Mouse (Mus musculus): ENCODE results near the gene Spock1. TPM values are rescaled to one million over a fixed set of nuclear protein-coding genes. Genes with fewer than 3 reads are reported as not detected.

Spock1 gene
- polyA plus RNA-seq, 1 experiment from 2014 or later, result 12.0 TPM

- Histone ChIP-seq H3K4me3 (no peak overlapping the region), H3K27ac (no peak overlapping the region), H3K9me3 (0 out of 2 replicates have a peak, but pooled peaks cover 3% of the 10 kb centered on the region), H3K4me2 (no peak overlapping the region), H3K36me3 (no peaks in the 10 kb centered on the region), H3K9ac (no peak overlapping the region), H3K27me3 (no peaks in the 10 kb centered on the region; the same call in 1 of the 2 replicates), H3K4me1 (no peaks in the 10 kb centered on the region)
- no peak for ATAC-seq (ENCODE audit: insufficient number of reproducible peaks, insufficient read depth, low FRiP score, low TSS enrichment, low read depth)
- 97% methylated on average over 1 of the region's 1 CpGs for WGBS
Observed at GRCm38 (mm10) chr13:57414716-57415115, 493.4 kb downstream of the Spock1 start.

- H3K27ac ChIP-seq, result no peak overlapping the region
- 83% methylated on average over 4 of the region's 4 CpGs for WGBS
- no peaks in the 10 kb centered on the region; the same call in 1 of the 2 replicates for H3K27me3 ChIP-seq
- ATAC-seq (ENCODE audit: insufficient number of reproducible peaks, insufficient read depth, low FRiP score, low TSS enrichment, low read depth), result no peak
- no peaks in the 10 kb centered on the region for H3K9me3 ChIP-seq
- no peak overlapping the region for H3K9ac ChIP-seq
- no peak overlapping the region for H3K4me3 ChIP-seq
- H3K4me2 ChIP-seq, result no peak overlapping the region
- H3K4me1 ChIP-seq, result no peaks in the 10 kb centered on the region
- H3K36me3 ChIP-seq, result no peaks in the 10 kb centered on the region
Observed at GRCm38 (mm10) chr13:57407666-57408065, 500.5 kb downstream of the Spock1 start.

GRCm38 (mm10) chr13:57402386-57402785 lies 505.7 kb downstream of the Spock1 start:
- no peaks in the 10 kb centered on the region for H3K36me3 ChIP-seq
- no peaks in the 10 kb centered on the region for H3K4me1 ChIP-seq
- H3K4me2 ChIP-seq, result no peak overlapping the region
- no peak overlapping the region for H3K9ac ChIP-seq
- no peak overlapping the region for H3K4me3 ChIP-seq
- no peaks in the 10 kb centered on the region for H3K9me3 ChIP-seq
- H3K27ac ChIP-seq, result no peak overlapping the region
- ATAC-seq (ENCODE audit: insufficient number of reproducible peaks, insufficient read depth, low FRiP score, low TSS enrichment, low read depth), result no peak
- WGBS, result 78% methylated on average over 7 of the region's 7 CpGs
- no peaks in the 10 kb centered on the region for H3K27me3 ChIP-seq

GRCm38 (mm10) chr13:57372141-57372700 lies 535.9 kb downstream of the Spock1 start:
- H3K27ac ChIP-seq, result no peak overlapping the region
- H3K4me1 ChIP-seq, result no peaks in the 10 kb centered on the region
- H3K36me3 ChIP-seq, result no peaks in the 10 kb centered on the region
- no peaks in the 10 kb centered on the region for H3K9me3 ChIP-seq
- ATAC-seq (ENCODE audit: insufficient number of reproducible peaks, insufficient read depth, low FRiP score, low TSS enrichment, low read depth), result no peak
- H3K27me3 ChIP-seq, result no peaks in the 10 kb centered on the region
- no peak overlapping the region for H3K9ac ChIP-seq
- no peak overlapping the region for H3K4me2 ChIP-seq
- H3K4me3 ChIP-seq, result no peak overlapping the region
- 94% methylated on average over 14 of the region's 14 CpGs for WGBS

Other genes starting within 250 kb of the Spock1 start
- 2.5 and 3.5 TPM in 2 replicates for gene Klhl3, start 205.3 kb upstream of the Spock1 start, polyA plus RNA-seq (2015; fragmentation: Nextera tagmentation; extraction: Ambion mirVana)
- gene Hnrnpa0, start 220.2 kb upstream of the Spock1 start, polyA plus RNA-seq (2015; fragmentation: Nextera tagmentation; extraction: Ambion mirVana), result 58.5 and 64.2 TPM in 2 replicates
- 43.8 and 46.3 TPM in 2 replicates for gene Idnk, start 249.3 kb upstream of the Spock1 start, polyA plus RNA-seq (2015; fragmentation: Nextera tagmentation; extraction: Ambion mirVana)

Data from embryonic facial prominence, embryonic 13.5 days (tissue).